Mouse (Mus musculus): ENCODE data around the gene Lrfn4.

The Lrfn4 gene

DNA sequence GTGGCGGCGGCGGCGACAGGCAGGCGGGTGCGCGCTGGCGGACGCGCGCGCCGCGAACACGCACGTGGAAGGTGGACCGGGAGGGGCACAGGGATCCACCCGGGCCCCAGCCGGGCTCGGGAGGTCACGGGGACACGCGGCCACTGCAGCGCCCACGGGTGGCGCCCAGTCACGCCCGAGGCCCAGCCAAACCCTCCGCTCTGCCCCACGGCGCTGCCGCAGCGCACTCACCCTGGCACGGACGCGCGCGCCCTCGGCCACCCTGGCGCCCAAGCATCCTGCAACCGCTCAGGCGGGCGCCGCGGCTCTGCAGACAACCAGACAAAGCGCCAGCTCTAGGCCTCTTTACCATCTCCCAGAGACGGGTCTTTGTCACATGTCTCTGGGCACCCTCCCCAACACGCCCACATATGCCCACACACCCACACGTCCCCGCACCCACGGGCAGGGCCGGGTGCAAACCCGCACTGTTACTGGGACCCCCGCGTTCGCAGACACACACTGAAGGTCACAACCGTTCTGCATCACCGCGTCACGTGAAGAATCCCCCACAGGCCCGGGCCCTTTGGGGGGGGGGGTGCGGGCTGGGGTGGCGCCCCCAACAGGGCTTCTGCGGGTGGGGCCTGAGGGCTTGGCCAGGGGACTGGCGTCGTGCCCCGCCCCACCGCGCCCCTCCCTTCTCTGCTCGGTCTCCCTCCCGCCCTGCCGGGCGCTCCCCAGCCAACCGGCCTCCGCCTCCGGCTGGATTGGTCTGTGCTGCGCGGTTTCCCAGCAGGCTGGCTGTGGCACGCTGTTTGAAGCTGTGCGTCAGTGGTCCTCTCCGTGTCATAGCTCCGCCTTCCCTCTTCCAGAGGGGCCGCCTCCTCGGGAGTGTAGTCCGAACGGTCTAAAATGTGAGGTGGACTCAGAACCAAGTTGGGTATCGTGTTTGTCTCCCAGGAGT is at the start of gene Lrfn4:
Gene Lrfn4, minus strand, starts transcription at position 517 of the 943 bp plus-strand sequence.
- DNase-seq = peak; percentile 90 to 96

DNA sequence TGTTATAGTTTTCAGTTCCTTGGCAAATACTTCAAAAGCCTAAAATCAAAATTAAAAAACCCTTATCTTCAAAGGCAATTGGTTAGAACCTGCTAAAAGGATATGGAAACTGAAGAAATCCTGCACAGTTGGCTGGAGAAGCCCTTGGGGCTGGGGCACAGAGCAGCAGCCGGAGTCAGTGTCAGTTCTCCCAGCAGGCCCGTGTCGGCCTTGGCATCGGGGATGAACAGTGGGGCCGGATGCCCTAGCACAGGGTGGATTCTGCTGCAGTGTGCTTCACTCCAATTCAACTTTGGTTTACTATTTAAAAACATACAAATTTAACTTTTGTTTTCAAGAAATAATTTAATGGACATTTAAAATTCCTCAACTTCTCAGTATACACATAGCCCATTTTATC is 42.7 kb upstream of the Lrfn4 start:
- no peak for DNase-seq

DNA sequence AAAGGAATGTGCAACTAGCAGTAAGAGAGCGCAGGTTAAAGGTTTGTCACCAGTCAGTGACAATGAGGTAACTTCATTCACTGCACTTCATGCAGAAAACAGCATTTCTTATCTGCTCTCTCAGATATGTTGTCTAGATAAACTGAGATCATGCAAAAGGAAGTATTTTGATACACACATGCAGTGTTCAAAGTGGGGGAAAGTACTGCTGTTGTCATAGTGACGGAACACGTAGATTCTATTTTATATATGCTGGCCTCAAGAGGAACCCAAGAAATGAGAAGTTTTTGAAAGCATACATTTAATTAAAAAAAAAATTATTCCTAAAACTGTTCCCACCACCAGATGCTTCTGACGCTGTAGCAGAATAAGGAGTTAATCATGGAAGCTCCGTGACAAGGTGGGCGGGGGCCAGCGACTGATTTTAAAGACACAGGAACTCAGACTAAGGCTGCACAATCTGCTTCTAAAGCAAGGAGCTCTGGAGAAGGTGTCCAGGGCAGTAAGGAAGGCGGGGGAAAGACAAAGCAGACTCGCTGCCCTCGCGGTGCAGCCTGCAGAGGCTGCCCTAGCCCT is 31.5 kb upstream of the Lrfn4 start:
- no peak for DNase-seq

DNA sequence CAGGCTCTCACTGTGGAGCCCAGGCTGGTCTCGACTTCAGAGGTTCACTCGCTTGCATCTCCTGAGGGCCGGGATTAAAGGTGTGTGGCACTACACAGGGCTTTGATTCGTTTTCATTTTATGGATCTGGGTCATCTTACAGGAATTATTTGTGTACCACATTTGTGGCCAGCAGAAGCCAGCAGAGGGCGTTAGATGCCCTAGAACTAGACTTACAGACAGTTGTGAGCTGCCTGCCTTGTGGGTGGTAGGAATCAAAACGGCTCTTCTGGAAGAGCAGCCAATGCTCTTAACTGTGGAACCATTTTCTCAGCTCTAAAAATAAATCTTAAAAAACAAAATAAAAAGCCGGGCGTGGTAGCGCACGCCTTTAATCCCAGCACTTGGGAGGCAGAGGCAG is 28.8 kb upstream of the Lrfn4 start:
- no peak for DNase-seq

DNA sequence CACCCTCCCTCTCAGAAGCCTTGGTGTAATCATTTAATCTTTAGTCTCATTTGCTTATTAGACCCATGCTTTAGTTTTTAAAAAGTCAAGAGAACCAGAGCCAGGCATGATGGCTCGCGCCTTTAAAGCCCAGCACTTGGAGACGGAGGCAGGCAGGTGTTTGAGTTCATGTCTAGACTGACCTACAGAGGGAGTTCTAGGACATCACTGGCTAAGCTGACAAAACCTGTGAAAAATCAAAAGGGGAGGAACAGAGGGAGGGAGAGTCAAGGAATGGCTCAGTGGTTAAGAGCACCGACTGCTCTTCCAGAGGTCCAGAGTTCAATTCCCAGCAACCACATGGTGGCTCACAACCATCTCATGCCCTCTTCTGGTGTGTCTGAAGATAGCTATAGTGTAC is 20.5 kb upstream of the Lrfn4 start:
- DNase-seq = no peak

DNA sequence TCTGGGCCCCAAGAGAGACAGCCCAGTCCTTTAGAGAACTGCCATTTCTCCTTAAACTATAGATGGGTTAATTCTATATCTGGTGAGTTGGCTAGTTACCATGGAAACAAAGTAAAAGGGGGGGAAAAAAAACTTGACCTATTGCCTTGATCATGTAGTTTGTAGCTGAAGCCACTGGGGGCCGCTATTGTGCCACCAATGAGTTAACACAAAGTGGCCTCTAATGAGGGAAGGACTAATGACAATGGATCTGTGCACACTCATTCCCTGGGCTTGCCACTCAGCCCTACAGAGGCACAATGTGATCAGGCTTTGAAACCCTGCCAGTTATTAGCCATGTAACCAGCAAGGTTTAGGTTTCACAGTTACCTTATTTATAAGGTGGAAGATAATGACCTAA is 13.4 kb upstream of the Lrfn4 start:
- peak in 1 of 2 experiments; percentile 77 for DNase-seq

DNA sequence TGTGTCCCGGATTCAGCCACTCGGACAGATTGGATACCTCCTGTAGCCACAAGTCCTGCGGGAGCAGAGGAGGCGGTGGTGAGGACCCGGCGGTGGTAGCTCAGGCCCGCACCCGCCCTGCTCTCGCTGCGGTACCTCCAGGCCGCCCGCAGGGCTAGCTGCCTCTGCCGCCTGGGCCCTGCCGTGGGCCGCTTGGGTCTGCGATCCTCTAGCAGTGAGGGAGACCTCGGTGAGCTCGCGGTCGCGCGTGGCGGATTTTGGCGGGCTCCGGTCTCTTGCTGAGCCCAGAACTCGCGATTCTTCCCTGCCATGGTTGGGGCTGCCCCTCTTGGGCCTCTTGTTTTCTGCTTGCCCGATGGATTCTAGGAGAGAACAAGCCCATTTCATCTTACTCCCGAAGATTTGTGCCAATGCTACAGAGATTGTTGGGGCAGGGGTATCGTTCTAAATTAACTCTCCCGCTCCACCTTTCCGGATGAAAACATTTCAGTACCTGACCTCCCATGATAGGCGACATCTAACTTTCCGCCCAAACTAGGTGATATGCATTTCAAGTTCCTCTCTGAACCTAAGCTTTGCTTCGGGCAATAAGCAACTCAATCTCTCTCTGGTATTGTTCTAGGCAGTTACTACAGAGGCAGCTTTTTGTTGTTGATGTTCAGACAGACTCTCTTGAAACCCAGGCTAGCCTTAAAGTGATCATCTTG is 10.5 kb upstream of the Lrfn4 start:
- DNase-seq = no peak

DNA sequence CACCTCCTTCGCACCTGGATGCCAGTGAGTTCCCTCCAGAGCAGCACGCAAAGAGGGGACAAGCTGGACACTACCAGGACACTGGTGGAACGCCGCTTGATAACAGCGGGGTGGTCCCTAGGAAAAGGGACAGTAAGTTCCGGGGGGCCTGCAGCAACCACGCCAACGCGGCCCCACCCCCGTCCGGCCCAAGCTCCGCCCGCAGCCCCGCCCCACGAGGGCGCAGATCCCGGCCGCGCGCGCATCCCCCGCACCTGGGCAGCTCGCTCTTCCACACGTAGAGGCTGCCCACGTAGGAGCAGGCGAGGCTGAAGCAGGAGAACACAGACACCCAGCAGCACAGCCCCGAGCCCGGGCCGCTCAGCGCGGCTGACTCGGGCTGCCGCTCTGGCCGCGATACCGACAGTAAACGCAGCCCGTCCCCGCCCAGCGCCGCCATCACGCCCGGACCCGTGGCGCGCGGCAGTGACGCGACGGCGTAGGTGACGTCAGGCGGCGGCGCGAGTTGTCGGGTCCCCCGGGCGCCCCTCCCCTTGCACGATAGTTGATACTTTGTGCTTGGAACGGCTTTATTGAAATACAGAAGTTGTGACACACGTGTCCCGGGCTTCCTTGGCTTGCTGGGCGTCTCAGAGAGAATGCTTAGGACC is 9.8 kb upstream of the Lrfn4 start, which contains the start of gene Rce1:
Gene Rce1, minus strand, starts transcription at position 463 of the 650 bp plus-strand sequence.
- DNase-seq = peak; percentile 93

DNA sequence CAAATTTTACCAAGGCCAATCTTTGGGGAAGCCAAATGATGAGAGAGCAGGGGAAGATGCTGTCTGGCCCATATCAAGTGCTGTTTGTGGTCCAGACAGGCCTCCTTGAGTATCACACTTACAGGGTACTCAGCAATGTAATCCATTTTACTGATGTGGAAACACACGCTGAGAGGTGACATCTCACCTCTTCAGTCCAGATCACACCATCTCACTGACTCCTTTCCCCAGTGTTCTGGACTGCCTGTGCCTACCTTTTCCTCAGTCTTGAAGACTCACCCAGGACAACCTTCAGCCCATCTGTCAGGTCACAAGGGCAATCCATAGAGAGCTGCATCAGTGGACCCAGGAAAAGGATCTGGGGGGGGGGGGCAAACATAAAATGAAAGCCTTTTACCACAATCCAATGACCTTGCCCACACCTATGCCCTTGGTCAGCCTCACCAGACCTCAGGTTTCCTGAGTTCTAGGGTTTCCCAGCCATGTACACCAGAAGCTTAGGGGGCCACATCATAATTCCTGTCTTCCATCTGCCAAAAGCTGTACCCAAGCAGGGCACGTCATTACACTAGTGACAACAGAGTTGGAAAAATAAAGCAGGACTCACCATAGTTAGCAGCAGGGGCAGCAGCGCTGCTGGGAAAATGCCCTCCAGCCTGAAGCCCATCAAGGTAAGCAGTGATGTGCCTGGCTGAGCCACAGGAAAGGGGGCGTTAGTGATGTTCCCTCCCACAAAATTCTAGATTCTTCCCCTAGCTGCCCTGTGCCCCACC is 9.1 kb upstream of the Lrfn4 start:
- DNase-seq = no peak

DNA sequence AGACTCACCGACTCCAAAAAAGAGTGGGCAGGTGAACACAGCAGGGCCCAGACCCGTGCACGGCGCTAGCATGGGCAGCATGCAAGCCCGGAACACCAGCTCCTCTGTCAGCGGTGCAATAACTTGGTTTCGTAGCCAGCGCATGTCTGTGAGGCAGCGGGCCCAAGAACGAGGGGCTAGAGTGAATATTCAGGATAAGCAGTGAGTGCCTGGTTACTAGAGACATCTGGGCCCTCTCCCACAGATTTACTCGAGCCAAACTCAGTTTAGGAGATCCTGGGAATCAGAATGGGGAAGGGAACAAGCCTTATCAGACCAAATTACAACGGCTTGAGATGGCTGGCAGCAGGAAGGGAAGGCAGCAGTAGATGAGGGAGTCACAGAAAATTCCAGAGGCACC is 8.5 kb upstream of the Lrfn4 start:
- no peak for DNase-seq

DNA sequence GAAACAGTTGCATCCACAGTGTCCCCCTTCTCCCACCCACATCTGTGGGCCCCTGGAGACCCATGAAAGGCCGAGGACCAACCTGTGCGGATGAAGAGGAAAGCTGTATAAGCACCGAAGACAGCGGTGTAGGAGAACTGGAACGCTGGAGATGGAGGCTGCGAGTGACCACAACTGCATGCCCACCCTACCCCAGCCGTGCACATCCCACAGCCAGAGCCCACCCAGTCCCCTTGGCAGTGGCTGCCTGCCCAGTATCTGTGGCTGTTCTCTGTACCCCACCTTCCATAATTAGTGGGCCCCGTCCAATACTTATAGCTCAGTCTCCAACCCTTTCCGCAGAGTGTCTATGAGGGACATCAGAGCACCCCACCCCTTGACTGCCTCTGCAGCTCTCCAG is 8.0 kb upstream of the Lrfn4 start:
- no peak for DNase-seq

DNA sequence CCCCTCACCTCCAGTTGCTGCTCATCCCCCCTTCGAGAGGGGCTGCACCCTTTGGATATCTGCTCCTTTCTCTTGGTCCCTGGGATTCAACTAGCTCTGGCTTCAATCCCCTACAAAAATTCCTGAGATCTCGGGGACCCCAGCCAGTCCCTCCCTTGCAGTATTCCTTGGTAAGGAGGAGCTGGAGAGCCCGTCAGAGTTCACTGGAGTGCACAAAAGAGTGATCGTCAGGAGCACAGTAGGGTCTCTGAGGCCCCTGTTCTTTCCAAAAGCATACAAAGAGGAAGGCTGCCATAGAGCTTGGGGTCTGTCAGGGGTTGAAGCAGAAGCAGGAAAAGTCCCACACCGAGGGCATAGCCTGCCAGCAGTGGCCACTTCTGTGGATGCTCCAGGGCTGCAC is 7.3 kb upstream of the Lrfn4 start:
- no peak for DNase-seq

DNA sequence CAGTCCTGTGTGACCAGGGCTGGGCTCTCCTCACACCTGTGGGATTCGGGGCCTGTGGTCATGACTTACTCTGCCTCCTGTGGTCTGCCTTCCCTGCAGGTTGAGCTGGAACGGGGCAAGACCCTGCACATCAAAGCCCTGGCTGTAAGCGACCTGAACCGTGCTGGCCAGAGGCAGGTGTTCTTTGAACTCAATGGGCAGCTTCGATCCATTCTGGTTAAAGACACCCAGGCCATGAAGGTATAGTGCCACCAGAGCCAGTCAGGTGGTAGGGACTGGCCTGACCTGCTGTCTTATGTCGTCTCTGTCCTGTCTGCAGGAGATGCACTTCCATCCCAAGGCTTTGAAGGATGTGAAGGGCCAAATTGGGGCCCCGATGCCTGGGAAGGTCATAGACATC is 5.3 kb upstream of the Lrfn4 start:
- DNase-seq = no peak

DNA sequence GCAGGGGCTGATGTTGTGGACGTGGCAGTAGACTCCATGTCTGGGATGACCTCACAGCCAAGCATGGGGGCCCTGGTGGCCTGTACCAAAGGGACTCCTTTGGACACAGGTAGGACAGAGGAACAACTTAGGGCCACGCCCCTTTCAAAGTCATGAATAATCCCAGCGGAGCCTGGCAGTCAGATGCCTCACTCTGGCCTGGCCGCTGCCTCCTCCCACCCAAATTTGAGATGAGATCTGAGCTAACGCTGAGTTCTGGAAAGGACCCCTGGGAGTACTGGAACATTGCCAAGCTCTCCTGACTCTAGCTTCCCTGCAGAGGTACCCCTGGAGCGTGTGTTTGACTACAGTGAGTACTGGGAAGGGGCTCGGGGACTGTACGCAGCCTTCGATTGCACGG is 4.0 kb upstream of the Lrfn4 start:
- no peak for DNase-seq

DNA sequence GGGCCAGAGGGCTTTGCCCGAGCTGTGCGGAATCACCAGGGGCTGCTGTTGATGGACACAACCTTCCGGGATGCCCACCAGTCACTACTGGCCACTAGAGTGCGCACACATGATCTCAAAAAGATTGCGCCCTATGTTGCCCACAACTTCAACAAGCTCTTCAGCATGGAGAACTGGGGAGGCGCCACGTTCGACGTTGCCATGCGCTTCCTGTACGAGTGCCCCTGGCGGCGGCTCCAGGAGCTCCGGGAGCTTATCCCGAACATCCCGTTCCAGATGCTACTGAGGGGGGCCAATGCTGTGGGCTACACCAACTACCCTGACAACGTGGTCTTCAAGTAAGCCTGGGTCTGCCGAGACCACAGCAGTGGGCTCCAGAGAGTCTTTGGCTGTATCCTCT is 2.7 kb upstream of the Lrfn4 start:
- peak; percentile 67 to 78 for DNase-seq

DNA sequence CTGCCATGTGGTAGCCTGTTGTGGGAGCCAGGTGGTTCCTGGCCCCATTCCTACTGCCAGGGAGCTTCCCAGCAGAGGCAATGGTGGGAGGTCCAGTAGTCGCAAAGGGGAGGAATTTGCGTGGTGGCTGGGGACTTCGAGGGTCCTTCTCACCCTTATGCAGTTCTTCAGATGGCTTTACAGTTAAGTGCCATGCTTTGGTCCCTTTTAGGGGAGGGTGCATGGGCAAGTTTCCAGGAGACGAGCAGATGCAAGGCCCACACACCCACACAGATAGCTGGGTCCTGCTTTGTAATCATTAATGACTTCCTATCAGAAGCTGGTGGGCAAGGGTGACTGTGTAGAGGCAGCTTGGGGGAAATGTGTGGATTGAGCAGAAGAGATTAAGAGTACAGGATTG is 1.1 kb upstream of the Lrfn4 start:
- DNase-seq = no peak

DNA sequence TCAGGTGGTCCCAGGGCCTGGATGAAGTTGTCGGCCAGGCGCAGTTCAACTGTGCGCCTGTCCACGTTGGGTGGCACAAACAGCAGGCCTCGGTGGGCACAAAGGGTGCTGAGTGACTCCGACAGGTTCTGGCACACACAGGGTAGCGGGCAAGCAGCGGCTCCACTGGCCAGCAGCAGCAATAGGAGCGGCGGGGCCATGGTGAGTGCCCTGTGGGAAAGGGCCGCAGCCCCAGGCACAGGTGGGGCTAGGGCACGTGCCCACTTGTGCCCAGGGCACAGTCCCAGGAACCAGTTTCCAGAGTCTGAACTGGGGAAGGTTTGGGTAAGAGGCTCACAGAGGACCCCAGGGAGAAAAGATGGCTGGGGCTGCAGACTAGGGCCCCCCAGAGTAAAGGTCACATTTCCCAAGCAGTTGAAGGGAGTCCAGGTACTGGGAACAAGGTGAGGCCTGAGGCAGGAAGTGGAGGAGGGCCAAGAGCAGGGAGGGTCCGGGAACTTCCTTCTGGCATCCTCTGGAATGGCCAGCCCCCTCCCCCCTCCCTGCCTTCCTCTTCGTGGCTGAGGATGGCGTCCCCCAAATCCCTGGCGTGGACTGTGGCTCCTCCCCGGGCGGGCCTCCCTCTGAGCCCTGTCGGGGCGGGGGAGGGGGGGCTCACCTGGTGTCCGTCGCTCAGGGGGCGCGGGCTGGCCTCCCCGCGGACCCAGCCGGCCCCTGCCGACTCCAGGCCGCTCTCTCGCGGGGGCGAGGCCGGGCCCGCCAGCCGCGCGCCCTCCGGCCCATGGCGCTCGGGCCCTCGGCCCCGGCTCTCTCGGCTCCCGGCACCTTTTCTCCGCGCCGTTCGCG is 939 bp downstream of the Lrfn4 start:
- DNase-seq = peak; percentile 42 to 61

DNA sequence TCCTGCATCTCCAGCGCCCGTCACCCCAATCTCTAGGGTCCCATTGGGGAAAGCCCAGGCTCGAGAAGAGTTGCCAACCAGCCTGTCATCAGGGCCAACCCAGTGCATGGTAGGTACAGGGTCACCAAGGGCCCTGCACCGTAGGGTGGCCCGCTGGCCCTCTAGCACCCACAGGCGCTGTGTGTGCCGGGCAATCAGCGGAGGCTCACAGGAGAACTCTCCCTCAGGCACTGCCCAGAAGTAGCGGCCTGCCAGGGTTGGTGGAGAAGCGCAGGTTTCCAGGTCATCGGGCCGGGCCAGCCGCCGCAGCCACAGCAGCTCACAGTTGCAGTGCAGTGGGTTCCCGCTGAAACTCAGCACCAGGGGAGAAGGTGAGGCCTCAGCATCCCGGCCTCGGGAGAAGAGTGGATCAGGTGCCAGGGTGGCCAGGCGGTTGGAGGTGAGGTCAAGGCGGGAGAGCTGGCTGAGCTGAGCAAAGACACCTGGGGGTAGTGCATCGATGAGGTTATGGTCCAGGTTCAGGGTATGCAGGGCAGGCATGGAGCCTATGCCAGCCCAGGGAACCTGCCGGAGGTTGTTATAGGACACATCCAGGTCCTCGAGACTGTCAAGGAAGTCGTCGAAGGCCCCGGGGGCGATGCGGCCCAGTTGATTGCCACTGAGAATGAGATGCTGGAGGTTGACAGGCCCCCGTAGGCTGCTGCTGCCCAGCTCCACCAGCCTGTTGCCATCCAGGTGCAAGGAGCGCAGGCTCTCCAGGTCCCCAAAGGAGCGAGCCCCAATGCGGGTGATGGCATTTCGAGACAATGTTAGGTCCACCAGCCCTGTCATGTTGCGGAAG is 1.8 kb downstream of the Lrfn4 start:
- peak in 1 of 2 experiments; percentile 25 for DNase-seq

DNA sequence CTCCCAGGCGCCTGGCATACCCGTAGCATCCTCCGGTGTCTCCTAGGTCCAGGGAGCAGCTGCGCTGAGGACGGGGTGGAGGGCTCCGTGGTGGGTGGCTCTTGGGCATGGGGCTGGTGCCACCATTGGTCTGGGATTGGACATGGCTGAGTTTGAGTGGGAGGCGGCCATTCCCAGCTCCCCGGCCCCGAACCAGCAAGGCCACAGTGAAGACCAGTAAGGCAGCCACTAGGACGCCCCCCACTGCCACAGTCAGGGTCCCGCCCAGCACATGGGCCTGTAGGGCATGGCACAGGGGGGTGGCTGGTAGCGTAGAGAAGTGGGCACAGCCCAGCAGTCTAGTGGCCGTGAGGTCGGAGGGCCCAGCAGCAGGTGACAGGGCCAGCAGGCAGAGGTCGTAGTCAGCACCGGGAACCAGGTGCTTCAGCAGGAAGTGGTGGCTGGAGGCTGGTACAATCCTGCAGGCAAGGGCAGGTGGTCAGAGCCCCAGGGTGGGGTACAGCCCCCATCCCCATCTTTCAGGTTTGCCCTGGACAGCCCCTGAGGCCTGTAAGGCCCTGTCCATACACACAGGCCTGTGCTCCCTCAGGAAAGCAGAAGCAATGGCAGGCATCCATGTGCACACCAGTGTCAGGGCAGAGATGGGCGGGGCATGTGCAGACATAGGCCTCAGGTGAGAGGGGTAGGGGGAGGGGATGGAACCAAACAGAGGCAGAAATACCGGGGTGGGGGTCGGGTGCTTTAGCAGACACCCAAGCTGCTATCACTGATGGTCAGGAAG is 3.1 kb downstream of the Lrfn4 start:
- DNase-seq = peak in 1 of 2 experiments; percentile 23

DNA sequence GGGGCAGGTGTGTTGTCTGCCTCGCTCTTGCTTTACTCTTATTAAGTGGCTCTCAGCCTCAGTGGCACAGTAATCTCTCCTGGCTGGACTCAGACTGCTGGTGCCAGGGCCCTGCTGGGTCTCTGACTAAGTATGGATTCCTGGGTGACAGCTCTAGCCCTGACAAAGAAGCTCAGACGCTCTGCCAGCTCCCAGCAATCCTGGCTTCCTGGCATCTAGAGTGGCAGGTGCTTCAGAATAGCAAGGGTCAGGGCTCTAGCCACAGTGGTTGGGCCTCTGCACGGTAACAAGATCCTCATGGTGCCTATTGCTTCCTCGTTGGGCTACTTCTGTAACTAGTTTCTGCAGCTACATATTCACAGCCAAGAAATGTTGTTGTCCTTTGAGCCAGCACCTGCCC is 5.4 kb downstream of the Lrfn4 start:
- DNase-seq = peak in 1 of 2 experiments; percentile 37

All from lung, postnatal 4 days (tissue).